Mouse (Mus musculus) liver, postnatal 0 days (tissue): ENCODE results near the gene Kctd3.

ENCODE experiments used
- CTCF ChIP-seq: sonication (generic); IDR thresholded peaks from 2 replicates; pipeline ENCODE4 v1.5.1; 2016; ENCODE audit warnings: antibody characterized with exemption, low read depth
- EP300 ChIP-seq: IDR thresholded peaks from 2 replicates; pipeline ENCODE4 v1.6.1; 2016; ENCODE audit warnings: antibody characterized with exemption, low read depth, mild to moderate bottlenecking

- TF ChIP-seq CTCF (no peak), EP300 (no peak)
Observed at GRCm38 (mm10) chr1:189004774-189005173, 2.9 kb downstream of the Kctd3 start.
